Mouse (Mus musculus) adrenal gland, adult (tissue): ENCODE measurements around the gene B3gnt7.

Experiments
- DNase-seq, 2 experiments: peaks; one replicate each; pipeline ENCODE4 v3.0.0; 2022 to 2023; ENCODE audit warnings: low spot score in 1 of 2; ENCODE audit not compliant: inconsistent age in 2 of 2

B3gnt7 gene

DNA sequence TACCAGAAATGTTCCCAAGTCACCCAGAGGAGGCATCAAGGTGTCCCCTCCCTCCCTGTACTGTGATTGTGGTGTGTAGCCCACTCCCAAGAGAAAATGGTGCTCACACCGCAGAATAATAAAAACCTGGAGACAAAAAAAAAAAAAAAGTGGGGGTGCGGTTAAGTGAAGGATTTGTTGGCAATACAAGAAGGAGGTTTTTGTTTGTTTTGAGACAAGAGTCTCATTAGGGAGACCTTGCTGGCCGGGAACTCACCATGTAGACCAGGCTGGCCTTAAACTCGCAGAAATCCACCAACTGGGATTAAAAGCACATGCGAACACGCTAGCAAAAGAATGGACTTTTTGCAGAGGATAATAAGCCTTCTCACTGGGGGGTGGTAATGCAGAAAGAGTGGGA, at the start of gene B3gnt7:
B3gnt7 (plus strand) TSS at position 301 of the 400 bp plus-strand sequence.
- DNase-seq: no peak

DNA sequence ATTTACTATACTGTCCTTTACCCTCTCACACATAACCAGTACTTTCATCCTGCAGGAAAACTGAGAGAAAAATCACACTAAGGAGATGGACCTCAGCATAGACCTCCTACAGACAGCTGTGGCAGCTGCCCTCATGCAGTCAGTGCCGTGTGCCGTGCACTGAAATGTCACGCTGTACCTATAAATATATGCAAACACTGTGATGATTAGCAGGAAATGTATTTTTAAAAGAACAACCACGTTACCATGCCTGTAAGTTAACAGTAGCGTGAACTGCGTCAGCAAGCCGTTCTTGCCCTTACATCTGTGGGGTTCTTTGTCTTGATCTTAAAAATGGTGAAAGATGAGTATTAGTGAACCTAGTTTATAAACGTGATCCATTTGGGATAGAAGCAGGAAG, 49.2 kb upstream of the B3gnt7 start:
- no peak for DNase-seq

GRCm38 (mm10) chr1:86256311-86256710, 46.3 kb upstream of the B3gnt7 start:
- no peak for DNase-seq

- no peak for DNase-seq
Measured at GRCm38 (mm10) chr1:86257228-86257627, 45.4 kb upstream of the B3gnt7 start.

DNA sequence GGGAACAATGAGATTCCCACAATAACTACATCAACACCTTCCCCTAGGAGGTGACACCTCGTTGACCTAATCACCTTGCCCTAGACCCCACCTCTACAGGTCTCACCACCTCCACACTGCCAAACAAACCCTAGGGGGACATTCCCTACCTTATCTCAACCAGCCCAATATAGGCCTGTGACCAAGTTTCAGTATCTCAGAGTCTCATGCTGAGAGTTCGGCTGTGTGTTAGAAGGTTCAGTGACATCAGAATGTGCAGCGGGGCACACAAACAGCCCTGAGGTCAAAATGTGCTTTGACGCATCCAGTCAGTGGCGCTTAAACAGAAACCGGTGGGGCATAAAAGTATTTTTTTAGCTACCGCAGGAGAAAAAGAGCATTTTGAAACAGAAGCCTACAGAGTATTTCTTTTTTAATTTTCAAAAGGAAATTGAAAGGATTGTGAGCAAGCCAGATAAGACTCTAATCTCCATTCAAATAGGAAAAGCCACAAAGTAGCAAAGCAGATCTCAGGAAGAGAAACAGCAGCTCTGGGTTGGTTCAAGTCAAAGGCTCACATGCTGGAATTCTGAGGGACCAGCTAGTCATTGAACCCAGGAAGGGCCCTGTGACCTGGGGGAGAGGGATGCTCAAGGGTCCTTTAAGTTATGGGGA, 44.3 kb upstream of the B3gnt7 start:
- no peak for DNase-seq

DNA sequence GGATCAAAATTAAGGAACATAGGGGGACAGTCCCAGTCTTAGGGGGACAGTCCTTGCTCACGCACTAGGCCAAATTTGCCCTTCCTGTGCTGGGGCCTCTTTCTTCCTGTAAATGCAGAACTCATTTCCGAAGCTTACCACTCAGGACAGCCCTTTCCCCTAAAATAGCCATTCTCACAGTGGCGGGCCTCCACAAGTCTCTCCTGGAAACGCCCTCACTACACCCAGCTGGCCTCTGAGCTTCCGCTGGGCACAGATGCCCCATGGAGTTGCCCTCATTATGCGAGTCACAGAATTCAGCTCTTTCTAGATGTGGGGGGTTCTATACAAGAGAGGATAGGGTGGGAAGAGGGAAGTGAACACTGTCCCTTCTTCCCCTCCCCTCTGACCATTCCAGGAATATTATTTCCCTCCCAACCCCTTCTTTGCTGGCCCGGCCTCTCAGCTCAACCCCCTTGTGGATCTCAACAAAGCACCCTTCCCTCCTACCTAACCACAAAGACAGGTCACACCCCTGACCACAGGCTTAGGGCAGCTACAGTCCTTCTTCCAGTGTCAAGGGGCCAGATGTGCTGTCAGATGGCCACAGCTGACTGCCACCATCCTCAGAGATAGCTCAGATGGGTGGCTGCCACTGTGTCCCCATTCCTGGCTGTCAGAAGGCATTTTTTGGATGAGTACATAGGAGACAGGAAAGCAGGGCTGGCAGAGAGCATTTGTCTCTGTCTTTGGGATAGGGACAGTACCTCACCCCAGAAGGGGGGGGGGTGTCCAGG, 38.9 kb upstream of the B3gnt7 start:
- DNase-seq: no peak

- DNase-seq: no peak
Measured at GRCm38 (mm10) chr1:86265060-86265459, 37.6 kb upstream of the B3gnt7 start.

DNA sequence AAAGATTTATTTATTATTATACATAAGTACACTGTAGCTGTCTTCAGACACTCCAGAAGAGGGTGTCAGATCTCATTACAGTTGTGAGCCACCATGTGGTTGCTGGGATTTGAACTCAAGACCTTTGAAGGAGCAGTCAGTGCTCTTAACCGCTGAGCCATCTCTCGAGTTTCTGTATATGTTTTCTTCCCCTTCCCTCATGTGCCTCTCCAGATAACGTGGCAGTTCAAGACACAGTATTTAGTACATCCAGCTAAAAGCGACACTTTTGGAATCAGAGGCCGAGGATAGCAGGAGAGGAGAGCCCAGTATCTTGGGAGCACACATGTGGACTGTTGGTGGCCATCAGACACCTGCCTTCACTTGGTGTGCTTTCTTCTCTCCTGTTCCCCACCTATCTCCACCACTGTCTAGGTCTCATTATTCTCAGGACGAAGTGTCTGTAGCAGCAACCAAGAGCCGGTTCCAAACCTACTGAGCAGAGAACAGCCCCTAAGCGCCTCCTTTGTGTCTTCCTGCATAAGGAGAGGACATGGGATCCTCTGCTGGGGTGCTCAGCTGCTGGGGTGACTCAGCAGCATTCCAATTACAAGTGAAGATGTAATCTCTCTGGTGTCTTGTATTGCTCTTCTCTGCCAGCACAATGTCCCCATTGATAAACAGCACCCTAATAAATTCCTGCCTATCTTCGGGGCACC, 34.0 kb upstream of the B3gnt7 start:
- no peak for DNase-seq

GRCm38 (mm10) chr1:86269190-86269508, 33.5 kb upstream of the B3gnt7 start:
- DNase-seq: no peak

GRCm38 (mm10) chr1:86271707-86272106, 30.9 kb upstream of the B3gnt7 start:
- DNase-seq: no peak

- DNase-seq: no peak
Measured at GRCm38 (mm10) chr1:86277055-86277454, 25.6 kb upstream of the B3gnt7 start.

GRCm38 (mm10) chr1:86281781-86282536, 20.7 kb upstream of the B3gnt7 start:
- peak; percentile 42 to 69 for DNase-seq

GRCm38 (mm10) chr1:86284101-86284500, 18.5 kb upstream of the B3gnt7 start:
- no peak for DNase-seq

DNA sequence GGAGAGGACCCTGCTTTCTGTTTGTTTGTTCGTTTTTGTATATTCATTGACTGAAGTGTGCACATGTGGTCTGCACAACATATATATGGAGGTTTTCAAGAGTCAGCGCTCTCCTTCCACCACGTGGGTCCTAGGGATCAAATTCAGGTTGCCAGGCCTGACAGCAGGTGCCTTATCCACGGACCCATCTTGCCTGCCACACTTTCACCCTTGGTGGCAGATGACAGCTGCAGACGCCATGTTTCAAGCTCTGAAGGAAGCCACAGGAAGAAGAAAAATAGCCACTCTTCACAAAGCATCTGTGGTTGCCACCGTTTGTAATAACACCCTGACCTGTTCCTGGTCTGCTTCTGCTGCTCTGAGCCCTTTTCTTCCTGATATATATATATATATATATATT, 17.3 kb upstream of the B3gnt7 start:
- no peak for DNase-seq

- no peak for DNase-seq
Measured at GRCm38 (mm10) chr1:86287473-86287872, 15.2 kb upstream of the B3gnt7 start.

DNA sequence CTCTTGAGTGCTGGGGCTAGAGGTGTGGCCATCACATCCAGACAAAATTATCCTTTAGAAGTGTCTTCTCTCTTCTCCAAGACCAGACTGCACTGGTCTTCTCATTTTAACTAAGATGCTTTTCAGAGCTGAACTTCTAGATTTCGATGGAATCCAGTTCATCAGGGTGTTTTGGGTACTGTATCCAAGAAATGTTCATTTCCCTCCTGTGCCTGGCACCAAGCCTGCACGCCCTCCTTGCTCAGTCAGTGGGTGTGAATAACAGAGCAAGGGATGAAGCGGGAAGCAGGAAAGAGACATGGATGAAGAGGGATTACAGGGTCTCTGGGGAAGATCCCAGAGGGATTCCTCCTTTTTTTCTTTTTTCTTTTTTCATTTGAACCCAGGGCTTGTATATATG, 12.2 kb upstream of the B3gnt7 start:
- DNase-seq: no peak

GRCm38 (mm10) chr1:86293091-86293490, 9.5 kb upstream of the B3gnt7 start:
- DNase-seq: no peak

- DNase-seq: no peak
Measured at GRCm38 (mm10) chr1:86293868-86294267, 8.8 kb upstream of the B3gnt7 start.

GRCm38 (mm10) chr1:86294472-86294871, 8.2 kb upstream of the B3gnt7 start:
- DNase-seq: no peak

DNA sequence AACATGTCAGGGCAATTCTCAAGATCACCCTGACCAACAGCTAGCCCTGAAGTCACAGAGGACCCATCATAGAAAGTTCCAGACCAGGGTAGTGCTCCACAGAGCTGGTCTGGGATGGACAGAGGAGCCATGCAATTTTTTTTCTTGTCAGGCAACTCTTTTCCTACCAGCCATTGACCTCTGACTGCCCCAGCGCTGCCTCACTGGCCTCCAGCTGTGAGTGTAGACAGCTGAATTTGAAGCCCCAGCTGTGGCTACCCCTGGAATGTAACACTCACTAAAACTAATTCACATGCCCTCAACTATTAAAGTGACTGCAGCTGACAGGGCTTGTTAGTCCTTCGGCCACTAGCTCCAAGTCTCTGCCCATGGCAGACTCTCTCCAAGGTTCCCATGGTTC, 2.5 kb upstream of the B3gnt7 start:
- no peak for DNase-seq

DNA sequence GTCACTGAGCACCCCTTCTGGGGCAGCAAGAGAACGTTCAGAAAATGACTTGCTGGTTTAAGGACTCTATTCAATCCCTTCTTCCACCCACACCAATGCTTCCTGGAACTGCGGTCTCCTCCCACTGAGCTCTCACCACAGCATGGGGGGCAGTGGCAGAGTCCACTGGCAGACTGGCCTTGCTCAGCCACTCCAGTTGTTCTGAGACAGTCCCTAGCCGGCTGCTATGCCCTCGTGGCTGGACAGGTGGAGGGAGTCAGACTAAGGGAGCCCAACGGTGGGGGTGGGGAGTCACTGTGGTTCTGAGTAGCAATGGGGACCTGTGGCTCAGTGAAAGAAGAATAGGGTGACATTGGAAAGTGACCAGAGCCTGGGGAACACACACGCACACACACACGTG, 1.9 kb upstream of the B3gnt7 start:
- DNase-seq: no peak
